Mouse (Mus musculus) ES-Bruce4 (cell line): ENCODE data around the gene Zfp874a. TPM values are rescaled to one million over a fixed set of nuclear protein-coding genes. Genes with fewer than 3 reads are reported as not detected.
"Not testable (repeated sequence)": the region's sequence is repeated elsewhere in the genome, so short reads cannot be mapped to it uniquely, and the experiment has no call there.

ENCODE experiments used
- H3K27ac ChIP-seq: 2 replicates; pipeline ENCODE4 v1.5.1; 2012; ENCODE audit warnings: low read length, inconsistent platforms; ENCODE audit not compliant: insufficient read depth
- H3K27me3 ChIP-seq: 2 replicates; pipeline ENCODE4 v1.6.1; 2012; ENCODE audit warnings: mild to moderate bottlenecking, low read length, inconsistent platforms; ENCODE audit not compliant: control insufficient read depth, poor library complexity, insufficient read depth, severe bottlenecking
- H3K36me3 ChIP-seq: 2 replicates; pipeline ENCODE4 v1.6.1; 2012; ENCODE audit warnings: inconsistent platforms, mild to moderate bottlenecking, low read length, moderate library complexity; ENCODE audit not compliant: control insufficient read depth, poor library complexity, insufficient read depth, severe bottlenecking
- H3K4me1 ChIP-seq: one replicate; pipeline ENCODE4 v1.8.1; 2011; ENCODE audit warnings: low read length; ENCODE audit not compliant: control insufficient read depth, insufficient read depth
- H3K4me3 ChIP-seq: 2 replicates; pipeline ENCODE4 v1.5.1; 2011; ENCODE audit warnings: low read depth, mild to moderate bottlenecking, low read length
- H3K9ac ChIP-seq: 2 replicates; pipeline ENCODE4 v1.6.1; 2012; ENCODE audit warnings: low read depth, mild to moderate bottlenecking, inconsistent platforms; ENCODE audit not compliant: poor library complexity, severe bottlenecking
- H3K9me3 ChIP-seq: replicated peaks from 2 replicates; pipeline ENCODE4 v1.6.1; 2012; ENCODE audit warnings: mild to moderate bottlenecking, low read length, inconsistent platforms; ENCODE audit not compliant: control insufficient read depth, poor library complexity, insufficient read depth, severe bottlenecking
- CTCF ChIP-seq: IDR thresholded peaks from one replicate; pipeline ENCODE4 v1.8.1; 2011; ENCODE audit warnings: low read depth, low read length
- EP300 ChIP-seq: IDR thresholded peaks from 2 replicates; pipeline ENCODE4 v1.6.1; 2011; ENCODE audit warnings: low read depth, low read length; ENCODE audit not compliant: insufficient read depth
- POLR2A ChIP-seq: IDR thresholded peaks from one replicate; pipeline ENCODE4 v1.8.1; 2011; ENCODE audit warnings: low read length; ENCODE audit not compliant: insufficient read depth
- polyA plus RNA-seq: library from polyadenylated mRNA; stranded (reverse); fragments of >200 nt; gene quantifications from 2 replicates; pipeline ENCODE4 v1.2.4, GENCODE M21; 2011; ENCODE audit warnings: low read depth; ENCODE audit not compliant: missing spikeins, insufficient read depth, insufficient read length

The Zfp874a gene
- polyA plus RNA-seq, 1 experiment: 26.9 TPM

GRCm38 (mm10) chr13:67428116-67428515 is 23.3 kb downstream of the Zfp874a start:
- no peak for TF ChIP-seq POLR2A
- TF ChIP-seq CTCF: no peak
- TF ChIP-seq EP300: no peak
- no peak overlapping the region for H3K27ac ChIP-seq
- no peak overlapping the region for H3K9ac ChIP-seq
- H3K4me3 ChIP-seq: no peak overlapping the region
- H3K4me1 ChIP-seq: no peaks in the 10 kb centered on the region
- H3K36me3 ChIP-seq: no peaks in the 10 kb centered on the region
- H3K9me3 ChIP-seq: no peaks in the 10 kb centered on the region; the same call in 1 of the 2 replicates
- no peaks in the 10 kb centered on the region for H3K27me3 ChIP-seq

- H3K27ac ChIP-seq: peak overlapping the region; percentile 49
- not testable (repeated sequence) for H3K4me1 ChIP-seq, H3K27me3 ChIP-seq, H3K9ac ChIP-seq, H3K9me3 ChIP-seq, H3K36me3 ChIP-seq, H3K4me3 ChIP-seq
Observed at GRCm38 (mm10) chr13:67425699-67426098, 25.7 kb downstream of the Zfp874a start.

DNA sequence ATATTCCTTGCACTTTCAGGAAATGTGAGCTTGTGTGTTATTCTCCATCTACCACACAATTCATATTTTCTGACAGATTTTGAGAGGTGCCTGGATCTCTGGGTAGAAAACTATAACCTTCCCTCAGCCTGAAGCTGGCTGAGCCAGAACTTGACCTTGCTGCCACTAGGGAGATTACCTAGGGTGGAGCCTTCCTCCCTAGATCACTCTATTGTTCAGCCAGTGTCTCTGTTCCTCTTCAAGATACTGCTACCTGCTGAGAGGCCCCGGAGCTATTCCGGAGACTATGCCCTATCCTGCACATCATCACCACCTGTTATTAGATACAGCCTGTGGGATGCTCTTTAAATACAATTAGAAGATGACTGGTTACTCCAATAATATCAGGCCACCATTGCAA is 28.9 kb downstream of the Zfp874a start:
- peak; percentile 87 for TF ChIP-seq EP300
- not testable (repeated sequence) for H3K27me3 ChIP-seq, H3K9ac ChIP-seq, H3K4me1 ChIP-seq, H3K36me3 ChIP-seq, H3K9me3 ChIP-seq
- peak overlapping the region; percentile 16; the same call in 1 of the 2 replicates for H3K4me3 ChIP-seq
- peak overlapping the region; percentile 88 for H3K27ac ChIP-seq

- Histone ChIP-seq H3K9me3 (no peaks in the 10 kb centered on the region; the same call in 1 of the 2 replicates), H3K4me1 (peaks cover 3% of the 10 kb centered on the region), H3K4me3 (peak within 1 kb of the TSS; percentile 79), H3K27ac (peak within 1 kb of the TSS; percentile 72), H3K9ac (peak within 1 kb of the TSS; percentile 55), H3K36me3 (no peaks in the 10 kb centered on the region), H3K27me3 (no peaks in the 10 kb centered on the region)
- TF ChIP-seq POLR2A (no peak), EP300 (no peak; the same call in 1 of the 2 replicates), CTCF (no peak)
Observed at GRCm38 (mm10) chr13:67421207-67421857, 30.1 kb downstream of the Zfp874a start, which contains the start of gene Zfp459. Gene Zfp459, minus strand, starts transcription at chr13:67421418.

DNA sequence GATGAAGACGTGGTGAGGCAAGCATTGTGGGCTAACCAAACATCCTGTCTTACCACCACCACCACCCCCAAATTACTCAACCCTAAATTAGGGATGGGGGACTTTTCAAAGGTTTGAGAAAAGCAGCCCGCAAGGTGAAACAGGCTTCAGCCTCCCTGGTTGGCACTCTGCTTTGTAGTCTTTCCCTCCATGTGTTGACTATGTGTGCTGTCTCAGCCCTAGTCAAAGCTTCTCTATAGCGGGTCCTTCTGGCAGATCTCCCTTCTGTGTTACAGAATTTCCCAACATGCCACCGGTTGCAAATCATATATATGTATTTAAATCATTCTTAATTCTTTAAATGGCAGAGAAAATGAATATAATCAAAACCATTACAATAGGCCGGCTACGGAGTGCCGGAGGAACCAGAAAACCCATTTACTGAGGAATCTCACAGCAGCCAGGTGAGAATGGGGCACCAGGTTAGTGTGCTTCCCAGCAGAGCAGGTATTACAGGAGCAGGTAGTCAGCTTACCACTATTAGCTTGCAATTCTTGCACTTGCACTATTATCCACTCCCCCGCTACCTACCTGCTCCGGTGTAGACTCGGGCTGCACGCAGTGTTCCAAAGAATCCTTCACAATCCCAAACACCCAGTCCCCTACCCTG is 30.7 kb downstream of the Zfp874a start:
- peaks cover under 1% of the 10 kb centered on the region; the same call in 1 of the 2 replicates for H3K36me3 ChIP-seq
- H3K27me3 ChIP-seq: no peaks in the 10 kb centered on the region
- no peaks in the 10 kb centered on the region for H3K9me3 ChIP-seq
- H3K4me3 ChIP-seq: peak overlapping the region; percentile 79
- peak overlapping the region; percentile 55 for H3K9ac ChIP-seq
- TF ChIP-seq EP300 (no peak), CTCF (no peak), POLR2A (no peak)
- peak overlapping the region; percentile 58 for H3K27ac ChIP-seq
- peaks cover 3% of the 10 kb centered on the region for H3K4me1 ChIP-seq

DNA sequence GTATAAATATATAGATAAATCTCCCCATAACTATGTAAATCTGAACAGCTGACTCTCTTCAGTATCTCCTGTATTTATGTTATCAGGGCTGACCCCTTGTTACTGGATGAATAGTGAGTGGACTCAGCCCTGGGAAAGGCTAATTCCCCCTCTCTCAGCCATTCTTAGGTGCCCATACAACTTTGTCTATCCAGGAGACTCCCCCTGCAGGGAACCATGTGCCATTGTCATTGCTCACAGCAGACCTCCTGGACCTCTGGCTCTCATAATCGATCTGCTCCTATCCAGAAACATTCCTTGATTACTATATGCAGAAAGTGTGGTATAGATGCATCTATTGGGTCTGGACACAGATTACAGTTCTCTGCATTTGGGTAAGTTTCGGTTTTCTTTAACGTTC is 34.6 kb downstream of the Zfp874a start:
- Histone ChIP-seq H3K36me3 (peaks cover 18% of the 10 kb centered on the region), H3K9me3 (no peaks in the 10 kb centered on the region), H3K4me3 (no peak overlapping the region)

More for the DNA sequence above, 34.6 kb downstream of the Zfp874a start:
- Histone ChIP-seq H3K27me3 (no peaks in the 10 kb centered on the region), H3K9ac (no peak overlapping the region), H3K27ac (no peak overlapping the region), H3K4me1 (no peaks in the 10 kb centered on the region)
- TF ChIP-seq EP300: no peak
- no peak for TF ChIP-seq POLR2A
- TF ChIP-seq CTCF: peak; percentile 12
